Mouse (Mus musculus): ENCODE measurements around the gene Pde4c.

DNA sequence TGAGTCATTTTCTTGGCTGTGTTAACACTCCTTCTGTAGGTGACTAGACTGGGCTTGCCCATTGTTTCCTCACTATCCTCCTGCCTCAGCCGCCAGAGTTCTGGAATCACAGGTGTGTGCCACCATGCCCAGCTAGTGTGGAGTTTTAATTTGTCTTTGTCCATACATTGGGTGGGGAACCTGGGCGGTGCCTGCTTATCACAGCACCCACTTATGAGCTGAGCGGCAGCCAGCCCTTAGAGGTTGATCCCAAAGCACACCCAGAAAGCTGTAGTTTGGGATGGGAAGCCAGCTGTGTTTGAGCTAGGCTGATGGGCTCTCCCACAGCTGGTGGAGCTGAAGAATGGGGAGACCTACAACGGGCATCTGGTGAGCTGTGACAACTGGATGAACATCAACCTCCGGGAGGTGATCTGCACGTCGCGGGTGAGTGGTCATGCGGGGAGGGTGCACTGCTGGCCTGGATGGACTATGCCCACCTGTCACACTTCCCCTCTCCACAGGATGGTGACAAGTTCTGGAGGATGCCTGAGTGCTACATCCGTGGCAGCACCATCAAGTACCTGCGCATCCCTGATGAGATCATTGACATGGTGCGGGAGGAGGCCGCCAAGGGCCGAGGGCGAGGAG, 46.0 kb upstream of the Pde4c start:
- TF ChIP-seq HCFC1 (IDR thresholded peaks at IDR 0.05; ENCODE audit: borderline replicate concordance, insufficient read depth, low read length) (no peak), ZNF384 (IDR thresholded peaks at IDR 0.05; ENCODE audit: low read depth, low read length) (no peak), ZC3H11A (IDR thresholded peaks at IDR 0.05; ENCODE audit: borderline replicate concordance, low read depth, low read length) (no peak), MAFK (IDR thresholded peaks at IDR 0.05; ENCODE audit: insufficient read depth, low read depth, low read length) (no peak), CHD2 (IDR thresholded peaks at IDR 0.05; ENCODE audit: low read depth, low read length) (no peak)

Data from ES-E14 (cell line).